Mouse (Mus musculus) liver, postnatal 0 days (tissue): ENCODE data around the gene Slc12a3.

Experiments
- CTCF ChIP-seq: sonication (generic); IDR thresholded peaks from 2 replicates; pipeline ENCODE4 v1.5.1; 2016; ENCODE audit warnings: antibody characterized with exemption, low read depth
- EP300 ChIP-seq: IDR thresholded peaks from 2 replicates; pipeline ENCODE4 v1.6.1; 2016; ENCODE audit warnings: antibody characterized with exemption, low read depth, mild to moderate bottlenecking

DNA sequence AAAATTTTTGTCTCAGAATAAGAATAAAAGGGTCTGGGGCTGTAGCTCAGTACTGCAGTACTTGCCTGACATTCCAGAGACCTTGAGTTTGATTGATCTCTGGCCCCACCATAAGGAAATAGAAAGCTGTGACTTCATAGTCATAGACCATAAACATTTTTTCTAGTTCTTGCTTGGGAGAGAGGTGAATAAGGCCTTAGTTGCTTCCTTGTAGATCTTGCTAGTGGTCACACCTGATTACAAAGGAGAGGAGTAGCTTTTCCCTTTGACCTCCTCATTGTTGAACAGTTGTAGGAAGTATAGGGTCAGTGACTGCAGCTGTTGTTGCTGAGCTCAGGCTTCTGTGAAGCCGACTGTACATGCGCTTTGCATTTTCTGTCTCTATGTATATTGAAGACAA is 24.6 kb upstream of the Slc12a3 start:
- TF ChIP-seq CTCF (no peak), EP300 (no peak)
